Mouse (Mus musculus): ENCODE results near the gene 1700017D01Rik.

The 1700017D01Rik gene

DNA sequence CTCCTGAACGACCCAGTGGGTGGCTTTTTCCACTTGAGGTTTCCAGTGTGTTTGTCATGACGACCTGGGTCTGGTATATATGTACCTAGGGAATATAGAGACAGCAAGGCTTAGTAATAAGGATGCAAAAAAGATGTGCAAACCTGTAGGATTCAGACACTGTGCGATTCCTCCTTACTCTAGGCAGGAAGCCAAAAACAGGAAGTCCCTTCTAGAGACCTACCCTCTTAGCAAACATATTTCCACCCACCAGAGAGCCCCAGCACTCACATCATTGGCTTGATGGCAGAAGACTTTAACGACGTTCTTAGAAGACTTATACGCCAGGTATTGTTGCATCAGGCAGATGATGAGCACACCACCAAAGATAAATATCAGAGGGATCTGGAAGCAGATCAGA, 82.7 kb downstream of the 1700017D01Rik start:
- no peak for DNase-seq (ENCODE audit: low spot score)
